Mouse (Mus musculus) adrenal gland, adult 8-10 months (tissue): ENCODE data around the gene Dlg5. TPM values are rescaled to one million over a fixed set of nuclear protein-coding genes. Genes with fewer than 3 reads are reported as not detected.

Experiments
- DNase-seq: peaks from one replicate; pipeline ENCODE4 v3.0.0; 2022
- microRNA-seq, 2 experiments: library from miRNA; unstranded; fragments of <30 nt; microRNA quantifications; one replicate each; pipeline ENCODE4 v1.2.0; 2022
- total RNA-seq, 4 experiments: library from RNA; stranded (reverse); gene quantifications; 2 replicates each; pipeline ENCODE4 v1.2.4; 2022

Gene Dlg5
- total RNA-seq, 4 experiments from 2014 or later, result 49.9 to 76.1 (median 55.6) TPM

- DNase-seq, result no peak
Observed at GRCm38 (mm10) chr14:24098828-24099227, 146.9 kb downstream of the Dlg5 start.

GRCm38 (mm10) chr14:24094656-24095055 lies 151.1 kb downstream of the Dlg5 start:
- no peak for DNase-seq

DNA sequence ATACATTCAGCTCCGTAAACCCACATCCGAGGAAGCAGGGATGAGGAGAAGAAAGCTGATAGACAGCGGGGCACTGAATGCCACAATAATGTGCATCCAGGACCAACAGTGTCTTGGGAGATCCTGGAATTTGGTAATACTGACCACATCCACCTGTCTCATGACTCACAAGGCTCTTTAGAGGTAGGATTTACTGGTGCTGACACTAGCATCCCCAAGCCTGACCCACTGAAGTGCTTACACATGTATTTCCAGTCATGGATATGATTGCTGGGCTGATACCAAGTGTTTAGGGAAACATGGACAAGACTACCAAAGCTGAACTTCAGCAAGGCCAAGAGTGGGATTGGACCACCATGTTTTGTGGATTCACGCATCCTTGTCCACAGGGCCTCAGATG lies 152.5 kb downstream of the Dlg5 start:
- DNase-seq, result no peak

DNA sequence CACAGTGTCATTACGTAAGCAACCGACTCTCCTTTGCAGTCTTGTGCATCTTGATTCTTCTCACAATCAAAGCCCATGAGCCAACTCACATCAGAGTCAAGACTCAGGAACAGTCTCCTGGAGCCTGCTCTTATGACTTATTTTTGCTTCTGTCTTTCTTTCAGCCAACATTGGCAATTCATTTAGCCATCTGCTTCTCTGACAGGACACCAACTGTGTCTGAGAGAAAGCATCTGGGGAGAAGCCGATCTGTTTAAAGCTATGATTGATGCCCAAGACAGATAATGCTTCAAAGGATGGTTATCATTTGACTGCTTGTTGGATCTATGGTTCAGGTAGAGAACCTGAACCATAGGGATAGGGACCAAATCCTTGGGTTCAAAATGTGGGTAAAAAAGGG lies 153.3 kb downstream of the Dlg5 start:
- DNase-seq, result no peak

DNA sequence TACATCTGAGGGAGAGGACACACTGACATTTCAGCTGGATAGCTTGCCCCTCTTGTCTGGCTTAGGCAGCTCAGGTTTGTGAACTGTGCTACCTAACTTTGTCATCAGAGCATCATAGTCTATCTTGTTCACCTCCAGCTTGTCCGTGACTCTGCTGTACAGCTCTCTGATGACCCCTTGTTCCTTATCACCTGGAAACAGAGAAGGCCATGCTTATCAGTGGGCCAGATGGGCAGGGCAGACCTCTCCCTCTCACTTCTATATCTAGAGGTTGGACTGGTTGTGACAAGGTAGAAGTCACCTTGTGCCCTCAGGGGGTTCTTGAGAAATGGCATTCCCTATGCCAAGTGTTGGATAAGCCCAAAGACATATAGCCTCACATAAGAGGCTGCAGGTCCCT lies 154.9 kb downstream of the Dlg5 start:
- DNase-seq, result no peak

- peak; percentile 52 for DNase-seq
Observed at GRCm38 (mm10) chr14:24089181-24089580, 156.5 kb downstream of the Dlg5 start.

DNA sequence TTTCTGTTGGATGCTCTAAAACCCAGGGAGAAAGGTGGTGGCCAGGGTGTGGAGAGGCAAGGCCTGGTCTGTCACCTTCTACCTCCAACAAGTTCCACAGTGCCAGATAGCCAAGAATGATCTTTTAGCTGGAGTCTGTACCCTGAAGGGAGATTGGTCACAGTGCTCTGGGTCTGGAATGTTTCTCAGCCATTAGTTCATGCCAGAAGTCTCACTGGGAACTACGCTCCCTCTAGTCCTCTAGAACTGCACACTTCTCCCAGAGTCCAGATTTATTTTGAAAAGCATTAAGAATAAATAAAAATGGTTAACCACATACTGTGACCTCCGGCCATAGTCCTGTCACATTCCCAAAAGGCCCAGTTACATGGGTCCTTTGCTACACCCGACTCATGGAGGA lies 158.3 kb downstream of the Dlg5 start:
- DNase-seq, result no peak

- DNase-seq, result no peak
Observed at GRCm38 (mm10) chr14:24086481-24086880, 159.2 kb downstream of the Dlg5 start.

Small RNAs within 50 kb of the gene (microRNA-seq; reads per million reads assigned to microRNA genes)
- 0 reads per million in 2 experiments for gene Mir7210

Other genes starting within 250 kb of the Dlg5 start
- 100 to 1,000 TPM in 2 of 4 experiments, 10 to 100 TPM in 2; 66.1 to 162 (median 106) TPM for gene Kcnma1, start 231.4 kb downstream of the Dlg5 start, total RNA-seq
- gene E330034G19Rik, start 47.3 kb upstream of the Dlg5 start, total RNA-seq, result not detected
- gene Polr3a, start 241.1 kb upstream of the Dlg5 start, total RNA-seq, result 10 to 100 TPM; 18.7 to 27.7 (median 24.1) TPM
- 1,000 to 10,000 TPM; 1,357 to 1,834 (median 1,655) TPM for gene Rps24, start 241.2 kb upstream of the Dlg5 start, total RNA-seq